28 mouse cellular contexts compared by ENCODE assay signal in genomic region chr3:14831219-14831835, GRCm38 (mm10). TPM values are rescaled to one million over a fixed set of nuclear protein-coding genes. Genes with fewer than 3 reads are reported as not detected.
"Had no signal": no experiment of that assay in that cellular context is flagged by ENCODE, and none has a peak within 500 bp of the region (broad histone marks: within the 10 kb centered on the region; RNA-seq: fewer than 3 reads in every experiment).

No protein-coding gene starts in this region.

- H3K4me2 ChIP-seq: limb, embryonic 13.5 days; lung, embryonic 14.5 days; midbrain, embryonic 13.5 days; neural tube, embryonic 13.5 days; stomach, embryonic 15.5 days had no signal

- H3K4me3 ChIP-seq: layer of hippocampus, adult 2 months; left cerebral cortex, adult 2 months; limb, embryonic 10.5 days; limb, embryonic 13.5 days; megakaryocyte, embryonic 14.5 days; midbrain, embryonic 10.5 days; midbrain, embryonic 13.5 days; myocyte; neural tube, embryonic 13.5 days; stomach, embryonic 15.5 days had no signal

- H3K36me3 ChIP-seq: limb, embryonic 10.5 days; limb, embryonic 13.5 days; midbrain, embryonic 10.5 days; midbrain, embryonic 13.5 days; neural tube, embryonic 13.5 days; stomach, embryonic 15.5 days had no signal

- DNase-seq: kidney, adult 2 months; kidney, postnatal 25 days; layer of hippocampus, postnatal 36 days; liver; liver, postnatal 0 days; retina, postnatal 1 day; right cerebral cortex, postnatal 25 days; spleen, adult 18-20 months; thymus, postnatal 25 days had no signal

- H3K27me3 ChIP-seq: limb, embryonic 13.5 days; megakaryocyte, embryonic 14.5 days; midbrain, embryonic 13.5 days; neural tube, embryonic 13.5 days; stomach, embryonic 15.5 days had no signal

- H3K9ac ChIP-seq: limb, embryonic 13.5 days; liver, embryonic 14.5 days; liver, postnatal 0 days; lung, embryonic 14.5 days; midbrain, embryonic 13.5 days; neural tube, embryonic 13.5 days; stomach, embryonic 15.5 days had no signal

- H3K9me3 ChIP-seq: limb, embryonic 10.5 days; limb, embryonic 13.5 days; megakaryocyte, embryonic 14.5 days; midbrain, embryonic 10.5 days; midbrain, embryonic 13.5 days; neural tube, embryonic 13.5 days; stomach, embryonic 15.5 days had no signal

- H3K27ac ChIP-seq: kidney, postnatal 0 days; layer of hippocampus, adult 2 months; left cerebral cortex, adult 2 months; limb, embryonic 10.5 days; limb, embryonic 13.5 days; liver, embryonic 14.5 days; midbrain, embryonic 10.5 days; midbrain, embryonic 13.5 days; neural tube, embryonic 13.5 days; stomach, embryonic 15.5 days had no signal

- ATAC-seq: liver, postnatal 0 days; lung, postnatal 0 days; midbrain, embryonic 13.5 days; midbrain, embryonic 16.5 days had no signal

- H3K4me1 ChIP-seq: limb, embryonic 10.5 days; limb, embryonic 13.5 days; megakaryocyte, embryonic 14.5 days; midbrain, embryonic 10.5 days; midbrain, embryonic 13.5 days; neural tube, embryonic 13.5 days; stomach, embryonic 15.5 days had no signal

RNA-seq across cellular contexts. Expression of gene Car1, which starts 23.2 kb away (rescaled TPM):
- total RNA-seq: layer of hippocampus, adult 2 months; layer of hippocampus, postnatal 36 days; left cerebral cortex, adult 2 months; left cerebral cortex, postnatal 10 days; monocyte, adult 5-6 weeks; neutrophil, adult 5-6 weeks had no signal
- polyA plus RNA-seq: kidney, embryonic 14.5 days; limb, embryonic 10.5 days; lung, embryonic 14.5 days; midbrain, embryonic 10.5 days; midbrain, embryonic 13.5 days; midbrain, embryonic 16.5 days; neural tube, embryonic 13.5 days had no signal

RNA-seq across cellular contexts. Expression of gene Car3, which starts 32.0 kb away (rescaled TPM):
- total RNA-seq: monocyte, adult 5-6 weeks; neutrophil, adult 5-6 weeks had no signal
